Comparison of ENCODE assay signal across 8 mouse cellular contexts in genomic region chr10:82814096-82814970, GRCm38 (mm10). TPM values are rescaled to one million over a fixed set of nuclear protein-coding genes. Genes with fewer than 3 reads are reported as not detected.
A peak's percentile ranks its signal among the peaks of the same experiment; 100 is the strongest.
DNase-seq lines count a peak whose midpoint lies in the region; ATAC-seq and TF ChIP-seq lines count a peak whose summit lies in the region.

No protein-coding gene starts in this region.

- no peaks in the 10 kb centered on the region for H3K36me3 ChIP-seq in neural tube, embryonic 15.5 days
- H3K36me3 ChIP-seq in embryonic facial prominence, embryonic 13.5 days, result no peaks in the 10 kb centered on the region
- no peaks in the 10 kb centered on the region for H3K36me3 ChIP-seq in liver, embryonic 11.5 days (ENCODE audit: control insufficient read depth, insufficient read depth, low read length)
- no peaks in the 10 kb centered on the region for H3K36me3 ChIP-seq in thymus, adult 2 months (ENCODE audit: control insufficient read depth, insufficient read depth, low read length)

- 35% methylated on average over 19 of the region's 19 CpGs for WGBS in neural tube, embryonic 15.5 days
- 23% methylated on average over 19 of the region's 19 CpGs for WGBS in embryonic facial prominence, embryonic 13.5 days
- WGBS in liver, embryonic 11.5 days, result 25% methylated on average over 19 of the region's 19 CpGs
- 15% methylated on average over 19 of the region's 19 CpGs for WGBS in thymus, adult 2 months

- H3K27ac ChIP-seq in neural tube, embryonic 15.5 days (replicated peaks), result no peak overlapping the region
- no peak overlapping the region for H3K27ac ChIP-seq in embryonic facial prominence, embryonic 13.5 days
- H3K27ac ChIP-seq in liver, embryonic 11.5 days (ENCODE audit: low read depth, low read length), result peak overlapping the region; percentile 41; the same call in 1 of the 2 replicates
- no peak overlapping the region for H3K27ac ChIP-seq in thymus, adult 2 months (ENCODE audit: control insufficient read depth, insufficient read depth, low read length)

- no peak for ATAC-seq in neural tube, embryonic 15.5 days (ENCODE audit: low FRiP score)
- no peak for ATAC-seq in embryonic facial prominence, embryonic 13.5 days (ENCODE audit: insufficient number of reproducible peaks, insufficient read depth, low FRiP score, low TSS enrichment, low read depth)
- peak; percentile 66; the same call in 1 of the 2 replicates for ATAC-seq in liver, embryonic 11.5 days (replicated peaks; ENCODE audit: low FRiP score)

- no peak for TF ChIP-seq CTCF in thymus, adult 2 months (IDR thresholded peaks at IDR 0.05; ENCODE audit: borderline replicate concordance, control insufficient read depth, extremely low read depth, insufficient read depth, low read length, poor library complexity)

- no peaks in the 10 kb centered on the region for H3K27me3 ChIP-seq in neural tube, embryonic 15.5 days (replicated peaks)
- no peaks in the 10 kb centered on the region for H3K27me3 ChIP-seq in embryonic facial prominence, embryonic 13.5 days
- no peaks in the 10 kb centered on the region for H3K27me3 ChIP-seq in liver, embryonic 11.5 days (replicated peaks; ENCODE audit: control insufficient read depth, insufficient read depth, low read length)
- no peaks in the 10 kb centered on the region for H3K27me3 ChIP-seq in thymus, adult 2 months (ENCODE audit: control insufficient read depth, insufficient read depth, low read length)

- no peaks in the 10 kb centered on the region for H3K9me3 ChIP-seq in neural tube, embryonic 15.5 days (replicated peaks)
- no peaks in the 10 kb centered on the region; the same call in 1 of the 2 replicates for H3K9me3 ChIP-seq in embryonic facial prominence, embryonic 13.5 days
- H3K9me3 ChIP-seq in liver, embryonic 11.5 days (ENCODE audit: control insufficient read depth, low read length), result no peaks in the 10 kb centered on the region

- no peak overlapping the region for H3K4me2 ChIP-seq in neural tube, embryonic 15.5 days
- peak overlapping the region; percentile 19; the same call in 1 of the 2 replicates for H3K4me2 ChIP-seq in embryonic facial prominence, embryonic 13.5 days
- peak overlapping the region; percentile 40 for H3K4me2 ChIP-seq in liver, embryonic 11.5 days

- no peak overlapping the region for H3K9ac ChIP-seq in neural tube, embryonic 15.5 days (replicated peaks)
- H3K9ac ChIP-seq in embryonic facial prominence, embryonic 13.5 days, result no peak overlapping the region
- H3K9ac ChIP-seq in liver, embryonic 11.5 days (ENCODE audit: low read depth, low read length), result peak overlapping the region; percentile 22; the same call in 1 of the 2 replicates

- H3K4me3 ChIP-seq in neural tube, embryonic 15.5 days (replicated peaks), result no peak overlapping the region
- no peak overlapping the region for H3K4me3 ChIP-seq in embryonic facial prominence, embryonic 13.5 days
- no peak overlapping the region for H3K4me3 ChIP-seq in liver, embryonic 11.5 days (ENCODE audit: low read depth, low read length)
- no peak overlapping the region for H3K4me3 ChIP-seq in thymus, adult 2 months (ENCODE audit: control insufficient read depth, insufficient read depth, low read length)

- no peak for TF ChIP-seq POLR2A in thymus, adult 2 months (IDR thresholded peaks at IDR 0.05; ENCODE audit: control insufficient read depth, extremely low read depth, insufficient read depth, low read length, poor library complexity)

- peaks cover 11% of the 10 kb centered on the region; the same call in 1 of the 2 replicates for H3K4me1 ChIP-seq in neural tube, embryonic 15.5 days
- peaks cover 16% of the 10 kb centered on the region for H3K4me1 ChIP-seq in embryonic facial prominence, embryonic 13.5 days
- H3K4me1 ChIP-seq in liver, embryonic 11.5 days (replicated peaks; ENCODE audit: control insufficient read depth, insufficient read depth, low read length), result peaks cover 14% of the 10 kb centered on the region
- peaks cover 13% of the 10 kb centered on the region for H3K4me1 ChIP-seq in thymus, adult 2 months (replicated peaks; ENCODE audit: control insufficient read depth, insufficient read depth, low read length)

- peak; percentile 38 for DNase-seq in neural tube, embryonic 10.5 days (ENCODE audit: extremely low spot score, low spot score)
- peak; percentile 61 for DNase-seq in liver, embryonic 11.5 days (ENCODE audit: low spot score)
- peak; percentile 75 for DNase-seq in thymus, adult 2 months
- no peak for DNase-seq in left cerebral cortex, adult 18-20 months (ENCODE audit: low spot score in 2 of 2)
- no peak for DNase-seq in urinary bladder, postnatal 14 days (ENCODE audit: low spot score)
- no peak for DNase-seq in urinary bladder, postnatal 36 days (ENCODE audit: low spot score in 2 of 2)

RNA-seq across cellular contexts. Expression of gene Txnrd1, which starts 19.4 kb away (rescaled TPM):
- polyA plus RNA-seq in neural tube, embryonic 15.5 days (2015; fragmentation: Nextera tagmentation; extraction: Ambion mirVana), result 89.1 and 94.5 TPM in 2 replicates
- polyA plus RNA-seq in embryonic facial prominence, embryonic 13.5 days (2015; fragmentation: Nextera tagmentation; extraction: Ambion mirVana), result 99.4 and 99.8 TPM in 2 replicates
- polyA plus RNA-seq in liver, embryonic 11.5 days (2014; fragmentation: Nextera tagmentation; extraction: Ambion mirVana), result 129 and 145 TPM in 2 replicates
- polyA plus RNA-seq in thymus, adult 2 months (2012; rRNA removed), result 32.2 and 42.5 TPM in 2 replicates
- 10 to 100 TPM; 50.2 to 53.9 TPM for total RNA-seq in left cerebral cortex, adult 18-20 months (2021)

RNA-seq across cellular contexts. Expression of gene Nfyb, which starts 50.4 kb away (rescaled TPM):
- 35.9 and 38.5 TPM in 2 replicates for polyA plus RNA-seq in neural tube, embryonic 15.5 days (2015; fragmentation: Nextera tagmentation; extraction: Ambion mirVana)
- polyA plus RNA-seq in embryonic facial prominence, embryonic 13.5 days (2015; fragmentation: Nextera tagmentation; extraction: Ambion mirVana), result 57.3 and 65.6 TPM in 2 replicates
- polyA plus RNA-seq in liver, embryonic 11.5 days (2014; fragmentation: Nextera tagmentation; extraction: Ambion mirVana), result 47.6 and 50.4 TPM in 2 replicates
- 21.4 and 26.7 TPM in 2 replicates for polyA plus RNA-seq in thymus, adult 2 months (2012; rRNA removed)
- 10 to 100 TPM; 60.1 to 63.2 TPM for total RNA-seq in left cerebral cortex, adult 18-20 months (2021)

RNA-seq across cellular contexts. Expression of gene Eid3, which starts 52.1 kb away (rescaled TPM):
- polyA plus RNA-seq in neural tube, embryonic 15.5 days (2015; fragmentation: Nextera tagmentation; extraction: Ambion mirVana), result 0.14 and 0.58 TPM in 2 replicates
- 0.33 and 0.67 TPM in 2 replicates for polyA plus RNA-seq in embryonic facial prominence, embryonic 13.5 days (2015; fragmentation: Nextera tagmentation; extraction: Ambion mirVana)
- polyA plus RNA-seq in liver, embryonic 11.5 days (2014; fragmentation: Nextera tagmentation; extraction: Ambion mirVana), result 0.45 and 0.75 TPM in 2 replicates
- 0.37 and 0.46 TPM in 2 replicates for polyA plus RNA-seq in thymus, adult 2 months (2012; rRNA removed)
- 1 to 10 TPM in 1 of 2 experiments, under 1 TPM in 1; 0.84 to 1.3 TPM for total RNA-seq in left cerebral cortex, adult 18-20 months (2021)

Comparison
In these comparisons a context has a peak if more than half of its experiments do, and no peak if none do; other contexts are left out.
1. DNase-seq: peak in neural tube, embryonic 10.5 days (single experiment), liver, embryonic 11.5 days (single experiment) and thymus, adult 2 months (single experiment); none in left cerebral cortex, adult 18-20 months (0 of 2), urinary bladder, postnatal 14 days (single experiment) and urinary bladder, postnatal 36 days (0 of 2).